Mouse (Mus musculus) cerebellum, adult 18-20 months (tissue): ENCODE results near the gene Fkbp8.
"Not testable (repeated sequence)": the region's sequence is repeated elsewhere in the genome, so short reads cannot be mapped to it uniquely, and the experiment has no call there.

Experiments used
- DNase-seq, 2 experiments: peaks; one replicate each; pipeline ENCODE4 v3.0.0; 2021

Fkbp8 gene

GRCm38 (mm10) chr8:70502540-70502939, 25.0 kb upstream of the Fkbp8 start:
- DNase-seq: no peak

DNA sequence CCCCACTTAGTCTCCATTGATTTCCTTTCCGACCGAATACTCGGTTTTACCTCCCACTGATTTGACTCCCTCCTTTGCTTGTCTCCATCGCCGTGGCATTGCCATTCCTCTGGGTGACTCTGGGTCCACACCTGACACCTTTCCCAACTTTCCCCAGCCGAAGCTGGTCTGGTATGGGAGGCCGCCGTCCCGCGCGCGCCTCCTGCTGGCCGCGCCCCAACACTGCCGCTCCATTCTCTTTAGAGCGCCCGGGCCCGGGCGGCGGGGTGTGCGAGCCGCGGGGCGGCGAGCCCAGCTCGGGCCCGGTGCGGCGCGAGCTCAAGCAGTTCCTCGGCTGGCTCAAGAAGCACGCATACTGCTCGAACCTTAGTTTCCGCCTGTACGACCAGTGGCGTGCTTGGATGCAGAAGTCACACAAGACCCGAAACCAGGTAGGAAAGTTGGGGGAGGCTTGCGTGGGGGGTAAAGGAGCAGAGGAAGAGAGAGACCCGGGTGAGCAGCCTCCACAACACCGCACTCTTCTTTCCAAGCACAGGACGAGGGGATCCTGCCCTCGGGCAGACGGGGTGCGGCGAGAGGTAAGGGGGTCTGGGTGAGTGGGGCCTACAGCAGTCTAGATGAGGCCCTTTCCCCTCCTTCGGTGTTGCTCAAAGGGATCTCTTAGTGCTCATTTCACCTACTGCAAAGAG, 24.3 kb upstream of the Fkbp8 start:
- peak; percentile 73 to 85 for DNase-seq

DNA sequence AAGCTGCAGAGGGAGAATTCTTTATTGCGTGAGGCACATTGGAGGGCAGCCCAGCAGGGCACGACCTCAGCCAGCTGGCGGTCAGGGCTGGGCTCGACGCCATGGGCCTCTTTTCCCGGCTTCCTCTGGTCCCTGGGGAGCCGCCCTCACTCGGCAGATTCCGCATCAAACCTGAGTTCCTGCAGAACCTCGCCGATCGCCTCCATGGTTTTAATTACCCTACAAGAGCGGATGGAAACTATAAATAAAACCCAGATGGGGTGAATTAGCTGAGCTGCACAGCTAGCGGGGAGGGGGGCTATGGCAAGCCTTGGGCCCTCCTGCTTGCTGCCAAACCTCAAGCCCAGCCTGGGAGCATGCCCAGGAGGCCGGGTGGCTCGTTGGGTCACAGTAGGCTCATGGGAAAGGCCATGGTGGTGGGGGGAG, 23.2 kb upstream of the Fkbp8 start:
- peak; percentile 41 to 66 for DNase-seq

DNA sequence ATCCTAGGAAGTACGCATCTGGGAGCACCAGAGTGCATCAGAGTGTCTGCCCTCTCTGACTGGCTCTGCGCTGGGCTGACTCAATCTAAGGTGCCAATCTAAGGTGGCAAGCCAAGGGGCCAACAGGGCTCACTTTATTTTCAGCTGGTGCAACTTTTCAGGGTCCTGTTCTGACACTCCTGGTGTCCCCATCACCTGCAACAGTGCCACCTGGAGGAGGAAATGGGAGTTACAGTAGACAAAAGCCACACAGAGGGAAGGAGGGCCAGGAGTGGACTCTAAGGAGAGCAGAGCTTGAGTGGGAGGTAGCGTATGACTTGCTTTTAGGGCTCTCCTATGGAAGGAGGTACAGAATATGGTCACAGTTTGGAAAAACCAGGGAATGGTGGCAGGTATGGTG, 22.7 kb upstream of the Fkbp8 start:
- peak; percentile 86 to 90 for DNase-seq

- no peak for DNase-seq
These were observed 21.7 kb upstream of the Fkbp8 start for GRCm38 (mm10) chr8:70505698-70506327.

- peak; percentile 94 to 97 for DNase-seq
These were observed 21.0 kb upstream of the Fkbp8 start, which contains the start of gene Rex1bd for GRCm38 (mm10) chr8:70506328-70507026. TSS of gene Rex1bd (minus strand) at chr8:70506752.

- DNase-seq: no peak
These were observed 20.5 kb upstream of the Fkbp8 start for GRCm38 (mm10) chr8:70507027-70507393.

GRCm38 (mm10) chr8:70509281-70509952, 18.1 kb upstream of the Fkbp8 start:
- no peak for DNase-seq

DNA sequence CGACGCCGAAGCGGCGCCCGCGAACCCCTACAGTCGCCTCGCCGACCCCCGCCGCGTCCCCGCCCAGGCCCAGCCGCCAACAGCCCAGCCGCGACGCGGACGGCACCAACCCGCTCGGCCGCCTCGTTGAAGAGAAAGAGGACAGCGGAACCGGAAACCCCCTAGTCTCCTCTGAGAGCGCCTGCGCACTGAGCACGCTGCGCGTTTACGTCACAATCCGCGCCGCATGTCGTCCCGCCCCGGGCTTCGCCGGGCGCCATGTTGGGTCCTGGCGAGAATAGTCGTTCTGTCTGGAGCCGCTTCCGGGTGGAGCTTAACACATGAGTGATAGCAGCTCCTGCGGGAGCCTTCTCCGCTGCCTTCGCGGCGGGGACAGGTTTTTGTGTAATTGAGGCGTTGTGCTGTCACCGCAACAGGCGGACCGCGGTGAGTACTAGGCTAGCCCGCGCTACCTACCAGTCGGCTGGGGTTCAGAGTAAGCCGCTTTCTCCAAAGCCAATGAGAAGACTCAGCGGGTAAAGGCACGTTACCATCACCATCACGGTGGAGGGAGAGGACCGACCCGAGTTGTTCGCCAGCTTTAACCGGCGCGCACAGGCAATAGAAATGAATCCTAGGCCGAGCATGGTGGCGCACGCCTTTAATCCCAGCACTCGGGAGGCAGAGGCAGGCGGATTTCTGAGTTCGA, 17.2 kb upstream of the Fkbp8 start, which contains the start of gene Uba52:
Gene Uba52 (minus strand): TSS at position 574 of the 688 bp plus-strand sequence.
- DNase-seq: peak; percentile 96 to 98

DNA sequence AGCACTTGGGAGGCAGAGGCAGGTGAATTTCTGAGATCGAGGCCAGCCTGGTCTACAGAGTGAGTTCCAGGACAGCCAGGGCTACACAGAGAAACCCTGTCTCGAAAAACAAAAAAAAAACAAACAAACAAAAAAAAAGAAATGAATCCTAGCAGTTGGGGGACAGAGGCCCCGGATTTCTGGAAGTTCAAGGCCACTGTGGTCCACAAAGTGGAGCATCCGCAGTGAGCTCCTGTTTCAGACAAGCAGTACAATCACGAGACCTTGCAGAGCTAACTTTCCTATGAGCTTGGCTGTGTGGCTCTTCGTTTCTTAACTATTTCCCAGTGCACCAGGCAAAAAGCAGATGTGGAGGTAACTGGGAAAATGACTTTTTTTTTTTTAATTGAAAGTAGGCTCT, 16.4 kb upstream of the Fkbp8 start:
- DNase-seq: not testable (repeated sequence)

DNA sequence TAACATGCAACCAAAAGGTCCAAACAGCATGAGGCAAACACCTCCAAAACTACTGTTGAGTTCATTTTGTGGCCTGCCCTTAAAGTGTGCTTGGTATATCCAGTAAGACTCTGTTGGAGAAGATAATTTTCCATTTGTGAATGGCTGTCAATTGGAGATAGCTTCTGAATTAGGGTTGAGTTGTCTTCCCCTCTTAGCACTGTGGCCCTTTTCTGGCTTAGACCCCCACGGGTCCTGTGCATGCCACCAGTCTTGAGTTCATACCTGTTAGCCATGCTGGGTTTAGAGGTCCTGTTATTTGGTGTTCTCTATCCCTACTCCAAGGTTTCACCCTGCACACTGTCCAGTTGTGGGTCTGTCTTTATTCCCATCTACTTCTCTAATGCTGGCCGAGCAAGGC, 15.8 kb upstream of the Fkbp8 start:
- no peak for DNase-seq

- DNase-seq: no peak
These were observed 15.1 kb upstream of the Fkbp8 start for GRCm38 (mm10) chr8:70512253-70512903.

- DNase-seq: no peak
These were observed 14.1 kb upstream of the Fkbp8 start for GRCm38 (mm10) chr8:70513441-70513840.

GRCm38 (mm10) chr8:70517940-70518643, 9.4 kb upstream of the Fkbp8 start:
- no peak for DNase-seq

DNA sequence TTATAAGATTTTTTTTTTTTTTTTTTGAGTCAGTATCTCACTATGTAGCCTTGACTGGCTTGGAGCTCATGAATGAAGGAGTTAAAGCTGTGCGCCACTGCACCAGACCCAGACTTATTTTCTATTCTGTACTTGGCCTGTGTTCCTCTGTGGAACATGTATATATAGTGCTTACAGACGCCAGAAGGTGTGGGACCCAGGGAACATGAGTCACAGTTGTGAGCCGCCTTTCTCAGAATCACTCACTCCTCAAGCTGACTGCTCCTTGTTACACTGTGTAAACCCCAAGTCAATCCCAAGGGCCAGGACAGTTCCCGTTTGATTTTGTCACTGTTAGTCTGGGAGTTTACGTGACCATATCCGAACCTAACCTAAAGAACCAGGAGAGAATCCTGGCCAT, 8.5 kb upstream of the Fkbp8 start:
- no peak for DNase-seq

GRCm38 (mm10) chr8:70519606-70520005, 7.9 kb upstream of the Fkbp8 start:
- no peak for DNase-seq

DNA sequence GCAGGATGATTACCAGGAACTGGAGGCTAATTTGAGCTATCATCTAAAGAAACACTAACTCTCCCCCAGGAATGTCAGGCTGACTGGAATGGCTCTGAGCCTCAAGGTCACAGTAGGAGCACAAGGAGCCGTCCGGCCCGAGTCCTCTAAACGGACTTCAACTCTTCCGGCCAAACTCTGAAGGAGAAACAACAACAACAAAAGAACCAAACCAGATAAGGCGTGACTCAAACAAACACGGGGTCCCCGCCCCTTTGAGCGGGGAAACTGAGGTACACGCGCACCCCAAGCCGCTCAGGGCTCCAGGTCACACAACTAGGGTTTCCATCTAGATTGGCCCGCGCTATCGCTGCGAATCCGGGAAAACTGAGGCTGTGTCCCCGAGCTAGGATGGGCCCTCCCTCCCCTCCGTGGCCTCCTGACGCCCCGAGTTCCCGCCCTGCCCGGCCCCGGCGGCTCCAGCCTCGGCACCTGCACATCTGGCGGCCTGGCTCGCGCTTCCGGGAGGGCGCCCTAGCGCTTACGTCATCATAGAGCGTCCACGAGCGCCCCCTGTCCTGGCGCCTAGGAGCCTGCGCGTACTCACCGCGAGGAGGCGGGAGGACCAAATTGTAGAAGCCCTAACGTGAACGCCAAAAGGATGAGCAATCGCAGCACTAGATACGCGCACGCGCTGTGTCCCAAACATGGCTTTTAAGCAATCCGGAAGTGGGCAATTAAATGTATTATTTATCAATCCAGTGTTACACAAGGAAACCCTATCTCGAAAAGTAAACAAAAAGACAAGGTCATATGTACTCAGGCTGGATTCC, 4.7 kb upstream of the Fkbp8 start:
- peak; percentile 95 to 96 for DNase-seq

DNA sequence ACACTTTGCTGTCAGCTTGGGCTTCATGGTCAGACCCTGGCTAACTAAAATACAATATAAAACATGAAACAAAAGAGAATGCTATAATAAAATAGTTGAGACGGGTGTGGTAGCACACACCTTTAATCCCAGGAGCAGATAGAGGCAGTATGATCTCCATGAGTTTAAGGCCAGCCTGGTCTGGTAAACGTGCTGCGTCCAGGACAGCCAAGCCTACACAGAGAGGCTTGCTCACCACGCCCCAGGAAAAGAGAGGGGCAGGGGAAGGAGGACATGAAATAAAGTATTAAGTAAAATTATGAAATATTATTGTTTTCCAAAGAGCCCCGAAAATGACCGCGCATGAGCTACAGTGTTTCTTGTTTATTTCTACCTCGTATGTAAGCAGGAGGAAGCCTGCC, 413 bp upstream of the Fkbp8 start:
- no peak for DNase-seq

DNA sequence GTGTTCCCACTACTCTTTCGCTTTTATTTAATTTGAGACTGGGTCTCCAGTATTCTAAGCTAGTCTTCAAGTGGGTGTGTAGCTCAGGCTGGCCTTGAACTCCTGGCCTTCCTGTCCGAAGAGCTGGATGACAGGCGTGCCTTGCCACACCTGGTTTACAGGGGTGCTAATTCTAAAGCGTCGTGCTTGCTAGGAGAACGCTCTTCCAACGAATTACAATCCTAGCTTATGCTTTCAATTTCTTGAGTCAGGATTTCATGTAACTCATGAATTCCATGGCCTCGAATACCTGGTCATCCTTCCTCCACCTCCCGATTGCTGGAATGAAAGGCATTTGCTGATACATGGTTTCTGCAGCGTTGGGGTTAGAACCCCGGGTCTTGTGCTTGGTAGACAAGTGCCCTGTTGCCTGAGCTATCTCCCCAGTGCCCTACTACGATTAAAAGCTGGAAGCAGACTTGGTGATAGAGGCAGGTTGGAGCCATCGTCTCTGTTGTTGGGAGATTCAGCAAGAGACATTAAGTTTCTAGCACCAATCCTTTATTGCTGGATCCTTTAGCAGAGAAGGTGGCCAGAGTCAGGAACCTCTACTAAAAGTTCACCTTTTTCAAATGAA, 766 bp downstream of the Fkbp8 start:
- DNase-seq: no peak

DNA sequence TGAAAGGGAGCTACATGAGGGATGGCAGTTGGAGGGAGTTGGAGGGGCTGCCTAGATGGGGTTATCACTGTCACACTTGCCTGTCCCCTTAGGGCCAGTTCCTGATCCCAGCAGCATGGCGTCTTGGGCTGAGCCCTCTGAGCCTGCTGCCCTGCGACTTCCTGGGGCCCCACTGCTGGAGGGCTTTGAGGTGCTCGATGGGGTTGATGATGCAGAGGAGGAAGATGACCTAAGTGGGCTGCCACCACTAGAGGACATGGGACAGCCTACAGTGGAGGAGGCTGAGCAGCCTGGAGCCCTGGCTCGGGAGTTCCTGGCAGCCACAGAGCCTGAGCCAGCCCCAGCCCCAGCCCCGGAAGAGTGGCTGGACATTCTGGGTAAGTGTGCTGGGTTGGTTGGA, 1.8 kb downstream of the Fkbp8 start:
- DNase-seq: no peak
